Mouse (Mus musculus): ENCODE measurements around the gene Tex19.2. TPM values are rescaled to one million over a fixed set of nuclear protein-coding genes. Genes with fewer than 3 reads are reported as not detected.

Gene Tex19.2
- total and polyA plus RNA-seq, 3 experiments, result 0.64 to 2.4 (median 1.4) TPM

GRCm38 (mm10) chr11:121118106-121118505 lies 371 bp downstream of the Tex19.2 start:
- H3K27ac ChIP-seq (ENCODE audit: insufficient read depth, low read depth), result no peak overlapping the region
- H3K4me1 ChIP-seq (ENCODE audit: control insufficient read depth in 1 of 2, insufficient read depth in 2 of 2), result peaks cover 0 to 10% of the 10 kb centered on the region in 2 experiments; a peak in 3 of 4 replicates
- no peak overlapping the region for H3K4me2 ChIP-seq (ENCODE audit: insufficient read depth, low read depth, poor library complexity, severe bottlenecking)
- in situ Hi-C loops (cut with MboI; ENCODE audit: low pct_ligation_motif_present, low pct_unique_long_range_greater_than_20kb, low sequenced_read_pairs) (no loop called here), dilution Hi-C loops (cut with MboI; ENCODE audit: extremely low pct_ligation_motif_present, extremely low pct_unique_long_range_greater_than_20kb, low sequenced_read_pairs) (no loop called here)
- H3K36me3 ChIP-seq (replicated peaks in 1 of 2; ENCODE audit: control insufficient read depth in 1 of 2, insufficient read depth in 1 of 2, low read length in 1 of 2), result no peaks in the 10 kb centered on the region
- H3K27me3 ChIP-seq (replicated peaks), result no peaks in the 10 kb centered on the region
- TF ChIP-seq MAFK (IDR thresholded peaks at IDR 0.05; ENCODE audit: insufficient replicate concordance, low read length) (peak; percentile 15; the same call in 1 of the 2 replicates), CTCF (conservative IDR thresholded peaks at IDR 0.05 in 1 of 2, IDR thresholded peaks at IDR 0.05 in 1 of 2; ENCODE audit: low read depth in 2 of 2, low read length in 2 of 2) (peak in 1 of 2 experiments; percentile 25; a peak in 1 of 4 replicates), BHLHE40 (IDR thresholded peaks at IDR 0.05; ENCODE audit: low read depth, low read length) (no peak)
- H3K4me3 ChIP-seq (replicated peaks in 1 of 3; ENCODE audit: low read depth in 2 of 3, low read length in 2 of 3, poor library complexity in 1 of 3), result no peak overlapping the region
- no peaks in the 10 kb centered on the region for H3K79me2 ChIP-seq (replicated peaks; ENCODE audit: control insufficient read depth, extremely low read depth, insufficient read depth, poor library complexity, severe bottlenecking)
- H3K9me3 ChIP-seq (replicated peaks; ENCODE audit: low read length), result no peaks in the 10 kb centered on the region
- H3K9ac ChIP-seq (ENCODE audit: insufficient read depth, low read depth), result no peak overlapping the region
- DNase-seq (ENCODE audit: extremely low read depth), result peak; percentile 31

DNA sequence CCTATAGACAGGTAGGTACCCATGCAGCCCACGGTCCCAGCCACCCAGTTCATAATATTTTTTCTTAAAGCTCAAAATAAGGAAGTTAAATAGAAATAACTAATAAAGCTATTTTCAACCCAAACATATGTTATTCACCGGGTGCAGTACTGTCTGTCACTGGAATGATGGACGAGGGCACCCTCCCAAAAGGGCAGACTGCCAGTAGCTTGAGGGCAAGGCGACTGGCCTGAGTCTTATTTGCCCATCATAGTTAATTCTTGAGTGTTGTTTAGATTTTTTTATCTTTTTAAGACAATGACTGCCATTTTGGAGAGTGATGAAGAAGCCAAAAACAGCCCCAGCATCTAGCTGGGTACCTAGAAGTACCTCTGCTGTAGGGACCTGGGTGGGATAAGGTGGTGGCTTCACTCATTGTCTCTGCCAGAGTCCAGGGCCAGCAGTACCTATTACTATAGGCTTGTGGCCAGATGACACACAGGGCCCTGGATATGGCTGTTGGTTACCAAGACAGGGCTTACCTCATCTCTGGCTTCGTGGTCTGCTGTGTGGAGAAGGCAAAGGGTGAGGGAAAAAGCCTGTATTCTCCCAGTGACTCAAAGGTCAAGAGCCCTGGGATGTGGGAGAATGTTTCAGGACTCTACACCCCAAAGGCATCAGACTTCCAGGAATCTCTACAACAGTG lies 6.2 kb downstream of the Tex19.2 start:
- no peaks in the 10 kb centered on the region for H3K9me3 ChIP-seq (replicated peaks; ENCODE audit: low read length)
- no peak overlapping the region for H3K4me3 ChIP-seq (replicated peaks in 1 of 3; ENCODE audit: low read depth in 2 of 3, low read length in 2 of 3, poor library complexity in 1 of 3)
- no peak overlapping the region for H3K27ac ChIP-seq (ENCODE audit: insufficient read depth, low read depth)
- in situ Hi-C loops (cut with MboI; ENCODE audit: low pct_ligation_motif_present, low pct_unique_long_range_greater_than_20kb, low sequenced_read_pairs), result no loop called here
- peaks cover 3% of the 10 kb centered on the region for H3K27me3 ChIP-seq (replicated peaks)
- TF ChIP-seq PAX5 (IDR thresholded peaks at IDR 0.05; ENCODE audit: low read length) (no peak), TCF12 (IDR thresholded peaks at IDR 0.05; ENCODE audit: low read depth, low read length) (no peak), SMC3 (IDR thresholded peaks at IDR 0.05; ENCODE audit: low read depth, low read length) (no peak)
- H3K4me1 ChIP-seq (ENCODE audit: control insufficient read depth in 1 of 2, insufficient read depth in 2 of 2), result no peaks in the 10 kb centered on the region
- H3K9ac ChIP-seq (ENCODE audit: insufficient read depth, low read depth), result no peak overlapping the region
- dilution Hi-C loops (cut with MboI; ENCODE audit: extremely low pct_ligation_motif_present, extremely low pct_unique_long_range_greater_than_20kb, low sequenced_read_pairs), result no loop called here
- H3K79me2 ChIP-seq (replicated peaks; ENCODE audit: control insufficient read depth, extremely low read depth, insufficient read depth, poor library complexity, severe bottlenecking), result no peaks in the 10 kb centered on the region
- no peak overlapping the region for H3K4me2 ChIP-seq (ENCODE audit: insufficient read depth, low read depth, poor library complexity, severe bottlenecking)
- H3K36me3 ChIP-seq (replicated peaks in 1 of 2; ENCODE audit: control insufficient read depth in 1 of 2, insufficient read depth in 1 of 2, low read length in 1 of 2), result no peaks in the 10 kb centered on the region
- DNase-seq (ENCODE audit: extremely low read depth), result no peak

- dilution Hi-C loops (cut with MboI; ENCODE audit: extremely low pct_ligation_motif_present, extremely low pct_unique_long_range_greater_than_20kb, low sequenced_read_pairs), result no loop called here
- Histone ChIP-seq H3K9ac (ENCODE audit: insufficient read depth, low read depth) (no peak overlapping the region), H3K27me3 (replicated peaks) (peaks cover 3% of the 10 kb centered on the region), H3K9me3 (replicated peaks; ENCODE audit: low read length) (no peaks in the 10 kb centered on the region), H3K27ac (ENCODE audit: insufficient read depth, low read depth) (no peak overlapping the region), H3K4me1 (ENCODE audit: control insufficient read depth in 1 of 2, insufficient read depth in 2 of 2) (no peaks in the 10 kb centered on the region), H3K4me2 (ENCODE audit: insufficient read depth, low read depth, poor library complexity, severe bottlenecking) (no peak overlapping the region), H3K4me3 (replicated peaks in 1 of 3; ENCODE audit: low read depth in 2 of 3, low read length in 2 of 3, poor library complexity in 1 of 3) (no peak overlapping the region), H3K79me2 (replicated peaks; ENCODE audit: control insufficient read depth, extremely low read depth, insufficient read depth, poor library complexity, severe bottlenecking) (no peaks in the 10 kb centered on the region), H3K36me3 (replicated peaks in 1 of 2; ENCODE audit: control insufficient read depth in 1 of 2, insufficient read depth in 1 of 2, low read length in 1 of 2) (no peaks in the 10 kb centered on the region)
- TF ChIP-seq MAX (IDR thresholded peaks at IDR 0.05; ENCODE audit: low read length) (no peak), POLR2A (IDR thresholded peaks at IDR 0.05; ENCODE audit: low read depth, low read length) (no peak), SIN3A (IDR thresholded peaks at IDR 0.05; ENCODE audit: low read length) (no peak), CHD1 (IDR thresholded peaks at IDR 0.05; ENCODE audit: low read depth, low read length) (no peak)
- in situ Hi-C loops (cut with MboI; ENCODE audit: low pct_ligation_motif_present, low pct_unique_long_range_greater_than_20kb, low sequenced_read_pairs), result no loop called here
- no peak for DNase-seq (ENCODE audit: extremely low read depth)
Observed at GRCm38 (mm10) chr11:121111601-121112000, 6.9 kb downstream of the Tex19.2 start.

All from CH12.LX (cell line).